Mouse (Mus musculus) neural tube, embryonic 15.5 days (tissue): ENCODE results near the gene Ttll6. TPM values are rescaled to one million over a fixed set of nuclear protein-coding genes. Genes with fewer than 3 reads are reported as not detected.
"Not testable (repeated sequence)": the region's sequence is repeated elsewhere in the genome, so short reads cannot be mapped to it uniquely, and the experiment has no call there.

Source experiments
- ATAC-seq: fragments of 200-750 bp; cut with Nextera tagmentation; 2 replicates; pipeline ENCODE4 v1.8.0; 2017; ENCODE audit warnings: mild to moderate bottlenecking, moderate TSS enrichment, moderate library complexity; ENCODE audit not compliant: low FRiP score
- H3K27ac ChIP-seq: fragments of 300-500 bp; sonication (generic); replicated peaks from 2 replicates; pipeline ENCODE4 v1.5.1; 2015; ENCODE audit warnings: mild to moderate bottlenecking, inconsistent platforms
- H3K27me3 ChIP-seq: fragments of 300-500 bp; sonication (generic); replicated peaks from 2 replicates; pipeline ENCODE4 v1.6.1; 2015; ENCODE audit warnings: inconsistent platforms
- H3K36me3 ChIP-seq: fragments of 300-500 bp; sonication (generic); 2 replicates; pipeline ENCODE4 v1.6.1; 2015; ENCODE audit warnings: inconsistent platforms
- H3K4me1 ChIP-seq: fragments of 300-500 bp; sonication (generic); 2 replicates; pipeline ENCODE4 v1.6.1; 2015; ENCODE audit warnings: inconsistent platforms
- H3K4me2 ChIP-seq: fragments of 300-500 bp; sonication (generic); 2 replicates; pipeline ENCODE4 v1.6.1; 2015; ENCODE audit warnings: inconsistent platforms, mild to moderate bottlenecking, moderate library complexity
- H3K4me3 ChIP-seq: fragments of 300-500 bp; sonication (generic); replicated peaks from 2 replicates; pipeline ENCODE4 v1.5.1; 2015; ENCODE audit warnings: mild to moderate bottlenecking, inconsistent platforms
- H3K9ac ChIP-seq: fragments of 300-500 bp; sonication (generic); replicated peaks from 2 replicates; pipeline ENCODE4 v1.6.1; 2015; ENCODE audit warnings: mild to moderate bottlenecking, inconsistent platforms
- H3K9me3 ChIP-seq: fragments of 300-500 bp; sonication (generic); replicated peaks from 2 replicates; pipeline ENCODE4 v1.6.1; 2016; ENCODE audit warnings: inconsistent platforms
- WGBS: fragments of 180-500 bp; shearing (Covaris S2); methylation state at CpG from one replicate; pipeline ENCODE4 v1.1.7; 2015; ENCODE audit warnings: mixed read lengths; 5-methylcytosine and 5-hydroxymethylcytosine counted together
- polyA plus RNA-seq: library from polyadenylated mRNA; unstranded; fragments of >200 nt; fragmentation: Nextera tagmentation; extraction: Ambion mirVana; gene quantifications from 2 replicates; pipeline ENCODE4 v1.2.1, GENCODE M21; 2015

Gene Ttll6
- polyA plus RNA-seq, 1 experiment from 2014 or later: 0.23 TPM

GRCm38 (mm10) chr11:96119401-96119800 lies 14.2 kb upstream of the Ttll6 start:
- no peaks in the 10 kb centered on the region for H3K36me3 ChIP-seq
- 67% methylated on average over 3 of the region's 3 CpGs for WGBS
- H3K27me3 ChIP-seq: peaks cover 22% of the 10 kb centered on the region
- no peak for ATAC-seq
- H3K27ac ChIP-seq: no peak overlapping the region
- H3K9ac ChIP-seq: no peak overlapping the region
- H3K9me3 ChIP-seq: no peaks in the 10 kb centered on the region
- H3K4me1 ChIP-seq: peaks cover 7% of the 10 kb centered on the region
- no peak overlapping the region for H3K4me2 ChIP-seq
- no peak overlapping the region for H3K4me3 ChIP-seq

DNA sequence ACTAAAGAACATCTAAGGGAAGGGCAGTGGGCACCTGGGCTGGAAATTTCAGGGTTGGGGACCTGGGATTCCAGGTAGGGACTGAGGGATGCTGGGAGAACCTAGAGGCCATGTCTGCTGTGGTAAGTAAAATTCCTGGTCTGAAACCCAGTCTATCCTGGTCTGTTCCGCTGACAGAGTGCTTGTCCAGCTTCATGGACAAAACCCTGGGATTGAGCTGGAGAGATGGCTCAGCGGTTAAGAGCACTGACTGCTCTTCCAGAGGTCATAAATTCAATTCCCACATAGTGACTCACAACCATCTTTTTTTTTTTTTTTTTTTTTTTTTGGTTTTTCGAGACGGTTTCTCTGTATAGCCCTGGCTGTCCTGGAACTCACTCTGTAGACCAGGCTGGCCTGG lies 10.8 kb upstream of the Ttll6 start:
- not testable (repeated sequence) for ATAC-seq, H3K36me3 ChIP-seq, H3K4me3 ChIP-seq, H3K4me2 ChIP-seq, H3K9ac ChIP-seq, H3K27ac ChIP-seq, H3K9me3 ChIP-seq
- Histone ChIP-seq H3K4me1 (peaks cover 11% of the 10 kb centered on the region), H3K27me3 (peaks cover 40% of the 10 kb centered on the region)
- 54% methylated on average over 4 of the region's 4 CpGs for WGBS

DNA sequence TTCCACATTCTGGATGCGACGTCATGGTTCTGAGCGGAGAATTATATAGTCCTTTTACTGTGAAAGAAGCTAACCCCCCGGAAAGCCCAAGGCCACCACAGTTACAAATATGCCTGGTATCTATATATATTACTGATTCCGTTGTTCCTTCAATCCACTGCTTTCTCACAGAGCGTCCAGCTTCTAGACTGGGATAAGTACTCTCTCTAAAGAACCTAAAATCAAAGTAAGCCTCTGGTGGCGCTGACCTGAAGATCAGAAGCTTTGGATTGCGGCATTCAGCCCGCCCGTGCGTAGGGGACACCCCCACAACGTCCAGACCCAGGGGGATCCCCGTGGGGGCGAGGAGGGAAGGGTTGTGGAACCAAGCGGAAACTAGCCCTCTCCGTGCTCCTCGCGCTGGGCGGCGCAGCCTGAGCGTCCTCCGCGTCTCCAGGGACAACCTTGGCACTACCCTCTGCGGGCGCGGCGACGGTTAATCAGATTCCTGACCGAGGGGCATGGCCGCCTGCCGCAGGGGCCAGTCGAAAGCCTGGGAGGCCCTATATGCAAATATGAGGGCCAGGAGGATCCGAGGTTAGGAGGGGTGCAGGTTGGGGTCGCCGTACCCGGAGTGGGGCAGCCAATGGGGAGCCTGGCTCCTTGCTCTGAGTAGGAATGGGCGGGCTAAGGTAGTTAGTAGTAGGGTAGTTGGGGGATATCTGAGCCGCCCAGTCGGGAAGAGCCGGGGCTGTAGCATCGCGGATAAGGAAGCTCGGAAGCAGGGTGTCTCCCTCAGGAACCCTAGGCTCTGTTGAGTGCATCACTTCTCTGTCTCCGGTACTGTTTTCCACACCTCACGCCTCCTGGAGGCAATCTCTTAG lies 9.3 kb upstream of the Ttll6 start:
- no peak for ATAC-seq

DNA sequence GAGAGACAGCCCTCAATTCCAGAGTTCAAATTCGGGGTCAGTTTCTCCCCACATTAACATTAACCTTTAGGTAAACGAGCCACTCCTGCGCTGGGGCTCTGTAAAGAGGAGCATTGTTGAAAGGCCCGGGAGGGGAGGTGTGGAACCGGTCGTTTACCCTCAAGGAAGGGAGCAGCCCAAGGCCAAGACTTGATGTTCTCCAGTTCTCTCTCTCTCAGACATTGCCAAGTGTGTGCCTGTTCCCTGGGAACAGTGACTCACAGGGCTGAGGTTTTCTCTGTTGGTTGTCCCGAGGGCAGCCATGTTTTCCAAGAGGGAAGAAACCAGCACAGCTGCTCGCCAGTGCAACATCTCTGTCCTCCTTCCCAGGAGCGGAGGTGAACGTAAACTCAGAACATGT lies 3.0 kb upstream of the Ttll6 start:
- no peak for ATAC-seq
- no peaks in the 10 kb centered on the region for H3K36me3 ChIP-seq
- peaks cover 10% of the 10 kb centered on the region for H3K4me1 ChIP-seq
- no peak overlapping the region for H3K4me3 ChIP-seq
- H3K27me3 ChIP-seq: peaks cover 16% of the 10 kb centered on the region
- H3K4me2 ChIP-seq: no peak overlapping the region
- no peak overlapping the region for H3K27ac ChIP-seq
- WGBS: 61% methylated on average over 10 of the region's 10 CpGs
- no peak overlapping the region for H3K9ac ChIP-seq
- H3K9me3 ChIP-seq: no peaks in the 10 kb centered on the region

More for the DNA sequence above, 9.3 kb upstream of the Ttll6 start:
- peak overlapping the region; percentile 86 for H3K4me2 ChIP-seq
- H3K9ac ChIP-seq: peak overlapping the region; percentile 42
- WGBS: 1% methylated on average over 45 of the region's 45 CpGs
- H3K4me3 ChIP-seq: peak overlapping the region; percentile 45
- no peaks in the 10 kb centered on the region for H3K36me3 ChIP-seq
- peaks cover 11% of the 10 kb centered on the region for H3K4me1 ChIP-seq
- peaks cover 40% of the 10 kb centered on the region for H3K27me3 ChIP-seq
- H3K27ac ChIP-seq: no peak overlapping the region
- no peaks in the 10 kb centered on the region for H3K9me3 ChIP-seq

DNA sequence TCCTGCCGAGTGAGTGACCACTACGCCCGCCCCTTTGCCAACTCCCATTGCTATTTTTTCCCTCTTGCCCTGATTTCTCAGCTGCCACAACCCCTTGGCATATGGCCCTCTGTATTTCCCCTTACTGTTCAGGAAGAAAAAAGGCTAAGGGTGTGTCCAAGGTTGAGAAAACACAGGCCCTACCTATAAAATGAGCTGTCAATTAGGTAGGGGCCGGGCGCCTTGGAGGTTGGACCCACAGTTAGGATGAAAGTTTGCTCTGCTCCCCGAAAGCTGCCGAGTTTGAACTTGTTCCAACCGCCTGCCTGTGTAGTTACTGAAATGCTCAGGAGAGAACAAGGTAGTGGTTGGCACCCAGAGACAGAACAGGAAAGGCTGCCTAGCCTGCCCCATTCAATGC lies 2.3 kb downstream of the Ttll6 start:
- 93% methylated on average over 8 of the region's 8 CpGs for WGBS
- Histone ChIP-seq H3K9ac (no peak overlapping the region), H3K36me3 (no peaks in the 10 kb centered on the region), H3K9me3 (no peaks in the 10 kb centered on the region), H3K4me2 (no peak overlapping the region), H3K4me1 (peaks cover 10% of the 10 kb centered on the region), H3K4me3 (no peak overlapping the region), H3K27ac (no peak overlapping the region), H3K27me3 (peaks cover 3% of the 10 kb centered on the region; the same call in 1 of the 2 replicates)
- no peak for ATAC-seq

DNA sequence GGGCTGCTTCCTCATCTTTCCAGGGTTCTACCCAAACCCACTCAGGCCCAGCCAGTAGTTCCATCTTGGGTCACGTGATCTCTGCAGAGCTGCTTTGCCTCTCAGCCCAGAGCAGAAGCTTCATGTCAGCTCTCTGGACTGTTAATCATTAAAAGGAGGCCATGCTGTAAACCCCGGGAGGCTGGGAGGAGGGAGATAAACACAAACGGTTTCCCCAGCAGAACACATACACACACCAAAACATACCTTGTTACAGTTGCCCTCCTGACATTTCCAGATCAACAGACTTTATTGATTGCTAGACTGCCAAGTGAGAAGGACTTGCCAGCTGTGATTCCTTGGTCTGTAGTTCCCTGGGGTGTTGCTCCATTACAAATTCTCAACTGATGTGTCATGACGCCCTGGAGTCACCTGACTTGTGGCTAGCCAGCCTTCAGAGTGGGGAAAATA lies 7.2 kb downstream of the Ttll6 start:
- no peak overlapping the region for H3K9ac ChIP-seq
- H3K4me2 ChIP-seq: no peak overlapping the region
- H3K4me3 ChIP-seq: no peak overlapping the region
- H3K27ac ChIP-seq: no peak overlapping the region
- no peaks in the 10 kb centered on the region for H3K9me3 ChIP-seq
- WGBS: 14% methylated on average over 4 of the region's 4 CpGs
- no peaks in the 10 kb centered on the region for H3K36me3 ChIP-seq
- no peak for ATAC-seq
- H3K27me3 ChIP-seq: peaks cover 19% of the 10 kb centered on the region
- H3K4me1 ChIP-seq: peaks cover 3% of the 10 kb centered on the region; the same call in 1 of the 2 replicates

DNA sequence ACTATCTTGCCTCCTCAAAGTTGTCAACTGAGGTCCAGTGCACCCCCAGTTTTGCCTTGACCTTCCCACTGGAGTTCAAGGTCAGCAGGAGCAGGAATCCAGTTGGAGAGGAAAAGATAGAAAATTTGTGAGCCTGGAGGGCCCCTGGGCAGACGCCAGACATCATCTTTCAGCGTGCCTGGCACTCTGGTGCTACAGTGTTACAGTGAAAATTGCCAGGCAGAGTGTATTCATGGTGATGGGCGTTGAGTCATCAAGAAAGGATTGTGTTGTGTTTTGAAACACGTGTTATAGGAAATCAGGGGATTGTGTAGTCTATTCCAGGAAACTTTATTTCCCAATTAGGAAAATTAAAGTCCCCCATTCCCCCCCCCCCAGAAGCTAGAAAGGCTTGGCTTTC lies 10.2 kb downstream of the Ttll6 start:
- H3K27me3 ChIP-seq: peaks cover 46% of the 10 kb centered on the region
- 58% methylated on average over 4 of the region's 4 CpGs for WGBS

GRCm38 (mm10) chr11:96145622-96146270 lies 12.2 kb downstream of the Ttll6 start:
- Histone ChIP-seq H3K4me3 (0 out of 2 replicates have a peak overlapping the region, but pooled peaks have one; percentile 5), H3K4me2 (peak overlapping the region; percentile 38), H3K36me3 (no peaks in the 10 kb centered on the region), H3K4me1 (peaks cover 7% of the 10 kb centered on the region; the same call in 1 of the 2 replicates), H3K27me3 (peaks cover 47% of the 10 kb centered on the region), H3K9ac (no peak overlapping the region), H3K9me3 (no peaks in the 10 kb centered on the region), H3K27ac (no peak overlapping the region)
- WGBS: 3% methylated on average over 15 of the region's 15 CpGs
- ATAC-seq: no peak

More for the DNA sequence above, 10.2 kb downstream of the Ttll6 start:
- no peak overlapping the region for H3K4me2 ChIP-seq
- no peaks in the 10 kb centered on the region for H3K36me3 ChIP-seq
- H3K4me3 ChIP-seq: no peak overlapping the region
- H3K27ac ChIP-seq: no peak overlapping the region
- H3K4me1 ChIP-seq: peaks cover 7% of the 10 kb centered on the region; the same call in 1 of the 2 replicates
- no peak overlapping the region for H3K9ac ChIP-seq
- ATAC-seq: no peak
- no peaks in the 10 kb centered on the region for H3K9me3 ChIP-seq

- Histone ChIP-seq H3K4me2 (no peak overlapping the region), H3K4me3 (no peak overlapping the region), H3K9me3 (no peaks in the 10 kb centered on the region), H3K27me3 (peaks cover 52% of the 10 kb centered on the region), H3K27ac (no peak overlapping the region), H3K4me1 (peaks cover 7% of the 10 kb centered on the region; the same call in 1 of the 2 replicates), H3K36me3 (no peaks in the 10 kb centered on the region), H3K9ac (no peak overlapping the region)
- WGBS: 83% methylated on average over 6 of the region's 6 CpGs
- no peak for ATAC-seq
These were observed 13.9 kb downstream of the Ttll6 start for GRCm38 (mm10) chr11:96147471-96147870.

GRCm38 (mm10) chr11:96164769-96165168 lies 31.2 kb downstream of the Ttll6 start:
- no peaks in the 10 kb centered on the region for H3K36me3 ChIP-seq
- H3K27me3 ChIP-seq: peaks cover 67% of the 10 kb centered on the region
- no peak overlapping the region for H3K4me2 ChIP-seq
- WGBS: 61% methylated on average over 12 of the region's 12 CpGs
- no peaks in the 10 kb centered on the region for H3K4me1 ChIP-seq
- H3K9ac ChIP-seq: no peak overlapping the region
- no peak overlapping the region for H3K27ac ChIP-seq
- no peak overlapping the region for H3K4me3 ChIP-seq
- H3K9me3 ChIP-seq: no peaks in the 10 kb centered on the region
- ATAC-seq: no peak

GRCm38 (mm10) chr11:96168125-96168524 lies 34.5 kb downstream of the Ttll6 start:
- Histone ChIP-seq H3K9me3 (no peaks in the 10 kb centered on the region), H3K4me3 (no peak overlapping the region), H3K9ac (no peak overlapping the region), H3K27me3 (peaks cover 95% of the 10 kb centered on the region), H3K27ac (no peak overlapping the region), H3K4me1 (no peaks in the 10 kb centered on the region), H3K4me2 (no peak overlapping the region), H3K36me3 (no peaks in the 10 kb centered on the region)
- ATAC-seq: no peak
- WGBS: 17% methylated on average over 9 of the region's 9 CpGs

- Histone ChIP-seq H3K4me3 (no peak overlapping the region), H3K36me3 (no peaks in the 10 kb centered on the region), H3K27ac (no peak overlapping the region), H3K4me2 (no peak overlapping the region), H3K27me3 (peaks cover 99% of the 10 kb centered on the region), H3K9me3 (no peaks in the 10 kb centered on the region), H3K4me1 (no peaks in the 10 kb centered on the region), H3K9ac (no peak overlapping the region)
- 15% methylated on average over 7 of the region's 7 CpGs for WGBS
- no peak for ATAC-seq
These were observed 35.4 kb downstream of the Ttll6 start for GRCm38 (mm10) chr11:96169016-96169415.
